Mouse (Mus musculus) hindbrain, embryonic 11.5 days (tissue): ENCODE measurements at regions not wholly inside any gene's neighbourhood (a gene's known extent, or its start where the extent isn't known, plus 50 kb on each side); places are given as distances from the start of the nearest gene placed in this dataset.

Experiments
- ATAC-seq: fragments of 200-750 bp; cut with Nextera tagmentation; 2 replicates; pipeline ENCODE4 v1.8.0; 2017; ENCODE audit warnings: mild to moderate bottlenecking, moderate TSS enrichment, moderate library complexity; ENCODE audit not compliant: low FRiP score
- DNase-seq: peaks from one replicate; pipeline ENCODE4 v3.0.0-alpha.2; 2015; ENCODE audit warnings: low spot score
- H3K27ac ChIP-seq: fragments of 300-500 bp; sonication (generic); 2 replicates; pipeline ENCODE4 v1.5.1; 2014; ENCODE audit warnings: mild to moderate bottlenecking, low read depth, low read length
- H3K27me3 ChIP-seq: fragments of 300-500 bp; sonication (generic); 2 replicates; pipeline ENCODE4 v1.6.1; 2014; ENCODE audit warnings: mild to moderate bottlenecking, low read length, moderate library complexity, mixed read lengths; ENCODE audit not compliant: control insufficient read depth, insufficient read depth
- H3K36me3 ChIP-seq: fragments of 300-500 bp; sonication (generic); 2 replicates; pipeline ENCODE4 v1.6.1; 2014; ENCODE audit warnings: mild to moderate bottlenecking, low read length, moderate library complexity, mixed read lengths; ENCODE audit not compliant: control insufficient read depth, insufficient read depth
- H3K4me1 ChIP-seq: fragments of 300-500 bp; sonication (generic); replicated peaks from 2 replicates; pipeline ENCODE4 v1.6.1; 2014; ENCODE audit warnings: low read length, mixed read lengths; ENCODE audit not compliant: control insufficient read depth, insufficient read depth
- H3K4me2 ChIP-seq: fragments of 300-500 bp; sonication (generic); replicated peaks from 2 replicates; pipeline ENCODE4 v1.6.1; 2014; ENCODE audit warnings: mild to moderate bottlenecking, low read depth, low read length
- H3K4me3 ChIP-seq: fragments of 300-500 bp; sonication (generic); 2 replicates; pipeline ENCODE4 v1.5.1; 2014; ENCODE audit warnings: low read depth, low read length
- H3K9ac ChIP-seq: fragments of 300-500 bp; sonication (generic); 2 replicates; pipeline ENCODE4 v1.6.1; 2014; ENCODE audit warnings: low read depth, low read length
- H3K9me3 ChIP-seq: fragments of 300-500 bp; sonication (generic); 2 replicates; pipeline ENCODE4 v1.6.1; 2016; ENCODE audit warnings: low read length; ENCODE audit not compliant: control insufficient read depth
- WGBS: fragments of 180-500 bp; shearing (Covaris S2); extraction: QIAGEN DNeasy Blood & Tissue Kit; methylation state at CpG from one replicate; pipeline ENCODE4 v1.1.7; 2014; 5-methylcytosine and 5-hydroxymethylcytosine counted together

DNA sequence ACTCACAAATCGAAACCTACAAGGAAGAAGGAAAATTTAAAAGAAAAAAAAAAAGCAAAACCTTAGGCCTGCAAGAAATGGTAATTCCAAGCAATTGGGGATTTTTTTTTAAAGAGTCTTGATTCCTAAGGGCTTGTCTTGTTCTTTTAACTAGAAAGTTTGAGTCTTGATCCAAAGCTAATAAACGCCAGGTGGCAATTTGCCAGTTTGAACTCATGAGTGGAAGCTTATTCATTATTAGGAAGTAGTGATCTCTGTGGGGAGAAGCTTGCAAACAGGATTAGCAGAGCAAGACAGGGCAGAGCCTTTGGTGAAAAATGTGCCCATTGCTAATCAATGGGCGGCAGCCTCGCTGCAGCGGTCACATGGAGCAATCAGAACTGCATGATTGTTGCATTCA, 305.6 kb upstream of the Onecut1 start:
- ATAC-seq: no peak
- H3K9me3 ChIP-seq: no peaks in the 10 kb centered on the region
- no peak for DNase-seq
- 85% methylated on average over 5 of the region's 5 CpGs for WGBS
- no peak overlapping the region for H3K4me3 ChIP-seq
- no peaks in the 10 kb centered on the region for H3K36me3 ChIP-seq
- H3K27me3 ChIP-seq: no peaks in the 10 kb centered on the region
- no peak overlapping the region for H3K27ac ChIP-seq
- H3K4me2 ChIP-seq: no peak overlapping the region
- H3K9ac ChIP-seq: no peak overlapping the region
- no peaks in the 10 kb centered on the region for H3K4me1 ChIP-seq

GRCm38 (mm10) chr9:74592757-74593156, 269.0 kb upstream of the Onecut1 start:
- Histone ChIP-seq H3K4me1 (no peaks in the 10 kb centered on the region), H3K9me3 (no peaks in the 10 kb centered on the region), H3K4me3 (no peak overlapping the region), H3K27me3 (no peaks in the 10 kb centered on the region), H3K27ac (peak overlapping the region; percentile 45), H3K4me2 (no peak overlapping the region), H3K9ac (no peak overlapping the region), H3K36me3 (no peaks in the 10 kb centered on the region)
- ATAC-seq (no peak), DNase-seq (peak; percentile 16)
- WGBS: 76% methylated on average over 4 of the region's 4 CpGs

DNA sequence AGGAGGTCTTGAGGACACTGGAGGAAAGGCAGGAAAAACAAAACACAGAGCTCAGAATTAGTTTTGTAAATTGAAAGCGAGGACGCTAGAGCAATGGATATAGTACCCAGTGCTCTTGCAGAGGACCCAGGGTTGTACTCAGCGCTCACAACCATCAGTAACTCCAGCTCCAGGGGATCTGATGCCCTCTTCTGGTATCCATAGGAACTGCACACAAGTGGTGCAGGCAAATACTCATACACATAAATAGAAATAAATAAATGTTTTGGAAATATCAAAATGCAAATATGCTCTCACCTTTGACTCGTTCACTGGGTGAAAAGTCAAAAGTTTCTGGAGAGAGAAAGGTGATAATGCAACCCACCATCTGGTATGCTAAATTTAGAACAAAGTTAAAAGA, 267.8 kb upstream of the Onecut1 start:
- H3K4me3 ChIP-seq: no peak overlapping the region
- H3K27me3 ChIP-seq: no peaks in the 10 kb centered on the region
- no peaks in the 10 kb centered on the region for H3K36me3 ChIP-seq
- 93% methylated on average over 4 of the region's 4 CpGs for WGBS
- DNase-seq (no peak), ATAC-seq (no peak)
- 0 out of 2 replicates have a peak overlapping the region, but pooled peaks have one; percentile 45 for H3K27ac ChIP-seq
- no peaks in the 10 kb centered on the region for H3K9me3 ChIP-seq
- no peak overlapping the region for H3K4me2 ChIP-seq
- no peak overlapping the region for H3K9ac ChIP-seq
- H3K4me1 ChIP-seq: no peaks in the 10 kb centered on the region

DNA sequence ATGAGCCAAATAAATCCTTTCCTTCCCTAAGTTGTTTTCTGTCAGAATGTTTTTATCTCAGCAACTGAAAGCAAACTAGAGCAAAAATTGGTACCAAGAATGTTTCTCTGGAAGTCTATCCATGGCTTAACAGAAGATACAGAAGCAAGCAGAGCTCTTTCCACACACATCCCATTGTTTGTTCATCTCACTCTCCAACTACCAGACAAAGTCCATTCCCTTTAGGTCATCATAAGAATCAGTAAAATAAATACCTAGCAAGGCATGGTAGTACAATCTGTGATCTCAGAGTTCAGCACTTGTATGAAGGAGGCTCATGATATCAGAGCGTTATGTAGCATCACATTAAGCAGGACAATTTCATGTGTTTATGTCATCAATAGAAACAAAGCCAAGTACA, 257.3 kb upstream of the Onecut1 start:
- H3K36me3 ChIP-seq: no peaks in the 10 kb centered on the region
- no peaks in the 10 kb centered on the region for H3K9me3 ChIP-seq
- DNase-seq: no peak
- H3K4me1 ChIP-seq: no peaks in the 10 kb centered on the region
- no peak for ATAC-seq
- no peaks in the 10 kb centered on the region for H3K27me3 ChIP-seq
- H3K4me3 ChIP-seq: no peak overlapping the region
- no peak overlapping the region for H3K27ac ChIP-seq
- H3K9ac ChIP-seq: no peak overlapping the region
- no peak overlapping the region for H3K4me2 ChIP-seq
- 98% methylated on average over 1 of the region's 1 CpGs for WGBS

DNA sequence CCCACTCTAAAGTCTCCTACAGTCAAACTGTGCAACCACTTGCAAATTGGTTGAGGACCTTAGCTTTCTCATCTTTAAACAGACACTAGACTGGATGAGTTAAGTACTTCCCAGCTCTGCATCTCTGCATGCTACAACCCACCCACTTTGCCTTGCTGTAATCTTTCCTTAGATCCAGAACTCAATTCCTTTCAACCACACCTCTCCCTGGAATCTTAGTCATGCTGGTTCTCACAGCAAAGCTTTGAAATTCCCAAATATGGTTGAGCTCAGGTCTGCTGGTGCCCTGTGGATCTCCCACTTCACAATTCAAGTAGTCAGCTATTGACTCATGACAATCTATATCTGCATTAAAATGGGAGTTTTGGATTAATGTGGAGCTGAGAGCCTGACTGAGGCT, 239.8 kb upstream of the Onecut1 start:
- H3K27me3 ChIP-seq: no peaks in the 10 kb centered on the region
- H3K4me3 ChIP-seq: no peak overlapping the region
- DNase-seq (no peak), ATAC-seq (no peak)
- H3K4me1 ChIP-seq: no peaks in the 10 kb centered on the region
- H3K9ac ChIP-seq: no peak overlapping the region
- no peaks in the 10 kb centered on the region for H3K9me3 ChIP-seq
- H3K4me2 ChIP-seq: no peak overlapping the region
- H3K36me3 ChIP-seq: no peaks in the 10 kb centered on the region
- no peak overlapping the region for H3K27ac ChIP-seq

DNA sequence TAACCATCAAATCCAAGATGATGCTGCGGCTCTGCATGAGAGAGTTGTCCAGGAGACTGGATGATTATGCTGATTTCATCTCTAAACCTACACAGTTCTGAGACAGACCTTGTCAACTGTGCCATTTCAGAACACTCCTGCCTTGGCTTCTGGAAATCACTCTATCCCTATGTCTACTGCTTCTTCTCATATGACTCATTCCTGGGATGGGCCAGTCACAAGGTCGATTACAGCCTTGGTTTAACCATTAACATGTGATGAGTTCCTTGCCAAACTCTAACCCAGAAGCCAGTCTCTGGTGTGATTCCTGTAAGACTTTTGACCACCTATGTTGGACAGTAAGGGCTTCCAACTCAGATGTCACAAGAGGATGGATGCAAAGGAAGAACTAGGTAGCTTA, 216.3 kb upstream of the Onecut1 start:
- no peaks in the 10 kb centered on the region for H3K4me1 ChIP-seq
- no peak overlapping the region for H3K27ac ChIP-seq
- no peak overlapping the region for H3K4me3 ChIP-seq
- WGBS: 87% methylated on average over 2 of the region's 2 CpGs
- no peak for ATAC-seq
- DNase-seq: no peak
- H3K9me3 ChIP-seq: no peaks in the 10 kb centered on the region
- no peaks in the 10 kb centered on the region for H3K36me3 ChIP-seq
- H3K9ac ChIP-seq: no peak overlapping the region
- no peaks in the 10 kb centered on the region for H3K27me3 ChIP-seq
- no peak overlapping the region for H3K4me2 ChIP-seq

DNA sequence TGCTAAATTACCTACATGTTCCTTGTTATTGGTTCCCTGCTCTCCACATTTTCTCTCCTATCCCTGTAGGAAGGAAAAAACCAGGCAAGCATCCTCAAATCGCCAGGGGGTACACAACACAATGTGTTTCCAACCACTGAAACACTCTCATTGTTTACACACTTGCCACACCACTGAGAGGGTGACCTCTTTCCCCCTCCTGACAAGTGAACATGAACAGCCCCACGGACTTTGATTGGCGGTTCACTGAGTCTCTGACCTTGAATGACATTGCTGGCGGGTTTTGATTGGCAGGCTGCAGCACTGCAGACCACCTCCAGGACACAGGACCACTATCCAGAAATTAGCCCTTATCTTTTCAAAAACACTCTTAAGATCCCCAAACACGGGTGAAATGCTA, 211.7 kb upstream of the Onecut1 start:
- H3K4me2 ChIP-seq: no peak overlapping the region
- H3K4me1 ChIP-seq: no peaks in the 10 kb centered on the region
- WGBS: 31% methylated on average over 5 of the region's 5 CpGs
- no peak overlapping the region for H3K4me3 ChIP-seq
- H3K9me3 ChIP-seq: no peaks in the 10 kb centered on the region
- no peaks in the 10 kb centered on the region for H3K36me3 ChIP-seq
- H3K27ac ChIP-seq: no peak overlapping the region
- no peak overlapping the region for H3K9ac ChIP-seq
- no peaks in the 10 kb centered on the region for H3K27me3 ChIP-seq
- DNase-seq: peak; percentile 28
- peak; percentile 89 for ATAC-seq

DNA sequence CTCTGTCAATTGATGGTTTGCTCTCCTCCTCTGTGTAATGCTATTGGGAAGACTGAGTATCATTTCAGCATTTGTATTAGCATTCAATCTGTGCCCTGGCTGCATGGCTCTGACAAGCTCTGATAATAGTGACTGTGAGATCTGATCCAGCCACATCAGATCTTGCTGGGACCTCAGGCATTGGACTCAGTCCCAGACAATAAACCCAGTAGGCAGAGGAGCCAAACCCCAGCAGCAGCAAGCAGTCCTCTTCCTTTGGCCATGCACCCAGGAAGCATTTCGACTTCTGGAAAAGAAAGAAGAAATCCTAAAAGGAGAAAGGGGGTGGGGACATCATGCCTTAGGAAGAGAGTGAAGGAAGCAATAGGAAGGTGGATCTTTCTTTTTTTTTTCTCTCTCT, 205.8 kb upstream of the Onecut1 start:
- ATAC-seq (no peak), DNase-seq (no peak)
- Histone ChIP-seq H3K36me3 (no peaks in the 10 kb centered on the region), H3K27me3 (no peaks in the 10 kb centered on the region), H3K9me3 (no peaks in the 10 kb centered on the region), H3K4me1 (no peaks in the 10 kb centered on the region), H3K4me3 (no peak overlapping the region), H3K27ac (no peak overlapping the region), H3K9ac (no peak overlapping the region), H3K4me2 (no peak overlapping the region)
- WGBS: 60% methylated on average over 1 of the region's 1 CpGs

DNA sequence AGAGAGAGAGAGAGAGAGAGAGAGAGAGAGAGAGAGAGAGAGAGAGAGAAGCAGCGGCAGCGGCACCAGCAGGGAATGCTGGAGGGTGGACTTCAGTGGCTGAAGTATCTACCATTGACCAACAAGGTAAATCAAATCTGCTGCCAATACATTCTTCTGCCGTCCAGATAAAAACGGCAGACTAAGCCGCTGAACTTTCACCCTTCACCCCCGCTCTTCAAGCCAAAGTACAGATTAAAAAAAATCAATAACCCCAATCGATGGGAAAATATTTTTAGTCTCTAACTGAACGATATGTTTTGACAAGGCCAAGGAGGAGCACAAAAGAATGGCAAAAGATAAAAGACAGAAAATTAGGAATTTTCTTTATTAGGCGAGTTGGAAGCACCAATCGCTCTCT, 205.3 kb upstream of the Onecut1 start:
- Histone ChIP-seq H3K4me2 (no peak overlapping the region), H3K9me3 (no peaks in the 10 kb centered on the region), H3K27me3 (no peaks in the 10 kb centered on the region), H3K4me1 (no peaks in the 10 kb centered on the region), H3K27ac (no peak overlapping the region), H3K36me3 (no peaks in the 10 kb centered on the region), H3K9ac (no peak overlapping the region), H3K4me3 (no peak overlapping the region)
- ATAC-seq (no peak), DNase-seq (no peak)
- 86% methylated on average over 10 of the region's 10 CpGs for WGBS
